Mouse (Mus musculus) spleen, embryonic (tissue): ENCODE measurements around the gene Stk33.

ENCODE experiments used
- CTCF ChIA-PET: fragments of 350-600 bp; sonication (Branson Sonifier 250); formaldehyde crosslinking; loops from one replicate; lab custom pipeline; 2022; lab: Charles Lee

The Stk33 gene

GRCm38 (mm10) chr7:109357877-109358276 lies 81.0 kb downstream of the Stk33 start:
- CTCF ChIA-PET: no interaction called here

- CTCF ChIA-PET: no interaction called here
Measured at GRCm38 (mm10) chr7:109347241-109347640, 91.6 kb downstream of the Stk33 start.

- CTCF ChIA-PET: no interaction called here
Measured at GRCm38 (mm10) chr7:109331722-109332121, 107.2 kb downstream of the Stk33 start.

DNA sequence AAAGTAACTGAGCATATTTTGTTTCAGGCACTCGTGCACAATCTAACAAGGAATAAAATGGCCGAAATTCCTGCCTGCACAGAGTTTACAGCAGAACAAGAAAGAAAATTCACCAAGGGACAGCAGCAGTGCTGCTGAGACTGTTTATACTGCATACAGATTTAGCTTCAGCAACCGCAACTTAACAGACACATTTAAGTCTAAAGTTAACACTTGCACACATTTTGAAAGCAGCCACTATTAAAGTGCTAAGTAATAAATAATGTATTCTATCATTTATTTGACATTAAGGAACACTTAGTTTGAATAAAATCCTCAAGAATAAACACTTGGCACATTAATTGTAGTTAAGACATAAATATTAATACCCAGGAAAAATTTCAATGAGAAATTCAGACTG lies 110.1 kb downstream of the Stk33 start:
- CTCF ChIA-PET: no interaction called here

DNA sequence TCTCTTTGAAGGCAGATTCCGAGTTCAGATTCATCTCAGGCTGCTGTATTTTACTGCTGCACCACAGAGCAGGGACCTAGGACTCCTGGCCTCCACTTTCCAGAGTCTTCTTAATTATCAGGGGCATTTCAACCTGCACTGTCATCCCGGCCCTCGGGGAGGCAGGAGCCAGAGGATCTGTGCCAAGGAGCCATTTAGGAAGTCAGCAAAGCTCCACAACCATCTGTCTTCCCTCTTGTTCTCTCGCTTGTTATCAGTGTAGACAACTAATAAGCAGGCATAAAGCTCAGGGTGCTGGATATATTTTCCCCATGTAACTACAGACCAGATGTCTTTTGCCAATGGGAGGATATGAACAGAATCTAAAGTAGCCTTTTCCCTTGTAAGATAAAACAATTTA lies 112.1 kb downstream of the Stk33 start:
- CTCF ChIA-PET: no interaction called here

GRCm38 (mm10) chr7:109325731-109326130 lies 113.2 kb downstream of the Stk33 start:
- CTCF ChIA-PET: no interaction called here

DNA sequence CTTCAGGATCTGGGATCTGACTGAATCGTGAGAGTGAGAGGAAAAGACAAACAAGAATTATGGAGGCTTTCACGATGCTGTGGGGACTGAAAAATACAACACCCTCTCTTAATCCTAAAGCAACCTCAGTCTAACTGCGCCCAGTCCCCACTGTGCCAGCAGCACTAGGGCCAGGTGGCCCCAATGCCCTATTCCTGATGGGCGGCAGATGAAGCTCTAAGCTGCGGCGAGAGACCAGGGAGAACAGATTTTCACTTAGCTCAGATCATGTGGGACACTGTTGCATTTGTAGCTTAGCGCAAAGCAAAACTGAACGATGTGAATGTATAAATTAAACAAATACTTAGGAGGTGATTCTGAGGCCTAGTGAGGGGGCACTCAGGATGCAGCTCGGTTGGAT lies 113.7 kb downstream of the Stk33 start:
- CTCF ChIA-PET: no interaction called here

DNA sequence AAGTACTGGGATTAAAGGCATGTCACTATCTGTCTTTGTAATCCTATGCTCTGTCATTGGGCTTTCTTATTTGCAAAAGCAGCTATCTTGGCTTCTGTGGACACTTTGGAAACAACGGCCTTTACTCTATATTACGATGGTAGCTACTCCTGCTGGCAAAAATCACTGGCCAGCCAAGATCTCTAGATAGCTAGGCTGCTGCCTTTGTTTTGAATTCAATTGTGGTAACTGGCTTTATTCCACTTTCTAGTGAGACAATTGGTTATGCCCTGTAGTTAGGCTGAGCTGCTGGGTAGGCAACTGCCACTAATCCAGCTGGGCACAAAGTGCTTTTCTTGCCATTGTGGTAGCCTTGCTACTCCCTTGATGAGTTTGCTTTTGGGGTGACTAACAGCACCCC lies 129.4 kb downstream of the Stk33 start:
- CTCF ChIA-PET: no interaction called here

GRCm38 (mm10) chr7:109295807-109296206 lies 143.1 kb downstream of the Stk33 start:
- CTCF ChIA-PET: no interaction called here

DNA sequence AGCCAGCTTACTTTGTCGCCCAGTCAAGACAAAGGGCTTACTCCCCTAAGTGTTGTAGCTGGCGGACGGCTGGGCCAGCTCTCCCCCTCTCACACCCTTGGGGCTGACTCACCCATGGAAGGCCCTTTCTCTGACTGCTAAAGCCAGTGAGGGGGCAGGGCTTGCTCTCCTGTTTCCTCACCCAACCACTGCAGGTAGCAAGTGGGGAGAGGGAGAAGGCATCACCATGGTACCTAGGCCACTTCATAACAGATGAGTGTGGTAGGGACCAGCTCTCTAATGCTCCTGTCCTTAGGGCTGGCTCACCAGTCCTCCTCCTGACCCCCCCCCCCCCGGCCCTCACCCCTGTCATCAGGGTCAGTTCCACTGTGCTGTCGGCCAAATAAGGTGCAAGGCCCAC lies 143.5 kb downstream of the Stk33 start:
- CTCF ChIA-PET: no interaction called here

DNA sequence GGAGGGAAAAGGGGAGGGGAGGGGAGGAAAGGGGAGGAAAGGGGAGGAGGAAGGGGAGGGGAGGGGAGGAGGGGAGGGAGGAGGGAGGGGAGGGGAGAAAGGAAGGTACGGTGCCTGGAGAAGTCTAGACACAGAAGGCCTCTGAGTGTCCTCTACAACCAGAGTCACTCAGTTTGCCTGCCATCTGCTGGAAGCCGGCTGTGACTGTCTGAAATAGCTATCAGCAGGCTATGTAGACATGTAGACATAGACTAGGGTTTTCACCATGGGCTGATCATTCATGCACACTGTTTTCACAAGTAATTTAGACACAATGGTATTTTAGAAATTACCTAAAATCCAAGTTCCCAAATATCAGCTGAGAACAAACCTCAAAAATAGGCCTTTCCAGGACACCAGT lies 148.4 kb downstream of the Stk33 start:
- CTCF ChIA-PET: no interaction called here

DNA sequence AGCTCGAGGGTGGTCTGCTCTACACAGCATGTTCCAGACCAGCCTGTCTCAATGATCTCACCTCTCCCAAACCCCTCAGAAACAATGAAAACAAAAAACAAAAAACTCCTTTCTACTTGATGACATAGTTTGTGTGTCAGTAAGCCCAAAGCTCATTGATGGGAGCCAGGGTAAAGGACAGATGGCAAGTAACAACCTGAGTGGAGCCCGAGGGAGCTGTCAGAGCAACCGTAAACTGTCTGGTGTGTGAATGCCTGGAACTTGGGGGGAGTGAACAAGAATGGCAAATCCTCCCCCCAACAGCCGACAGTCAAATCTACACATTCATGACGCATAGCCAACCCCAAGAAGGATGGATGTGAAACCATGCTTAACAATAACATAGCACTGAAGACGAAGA lies 149.8 kb downstream of the Stk33 start:
- CTCF ChIA-PET: no interaction called here

DNA sequence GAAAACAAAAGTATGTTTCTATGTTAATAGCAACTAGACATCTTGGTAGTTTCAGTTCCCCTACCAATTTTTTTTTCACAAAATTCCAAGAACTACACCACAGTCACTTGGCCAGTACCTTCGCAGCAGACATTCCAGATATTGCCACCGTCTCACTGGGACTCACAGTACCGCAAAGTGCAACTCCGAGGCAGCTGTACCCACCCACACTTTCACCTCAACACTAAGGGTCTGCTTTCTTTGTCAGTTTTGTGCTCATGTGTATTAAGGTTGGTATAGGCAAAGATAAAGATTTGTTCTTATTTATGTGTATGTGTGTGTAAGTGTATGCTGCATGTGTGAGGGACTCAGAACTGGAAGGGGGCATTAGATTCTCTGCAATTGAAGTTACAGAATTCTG lies 156.8 kb downstream of the Stk33 start:
- CTCF ChIA-PET: no interaction called here

DNA sequence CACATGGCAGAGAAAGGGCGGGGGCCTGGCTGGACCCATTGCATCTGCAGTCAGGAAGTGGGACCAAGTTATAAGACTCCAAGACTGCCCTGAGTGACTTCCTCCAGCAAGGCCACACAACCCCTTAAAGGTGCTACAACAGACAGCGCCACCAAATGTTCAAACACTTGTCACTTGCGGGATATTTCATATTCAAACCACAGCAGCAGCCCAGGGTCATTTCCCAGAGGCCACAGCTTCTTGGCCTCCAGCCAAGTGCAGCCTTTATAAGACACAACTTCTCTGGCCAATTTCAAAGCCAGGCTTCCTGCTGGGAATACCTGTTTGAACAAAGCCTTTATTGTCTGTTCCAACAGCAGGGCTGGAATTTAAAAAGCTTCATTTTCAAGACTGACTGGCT lies 162.3 kb downstream of the Stk33 start:
- CTCF ChIA-PET: interaction anchor here (0.6 kb wide), 1 partner anchor 28 kb away, joined by 6 read pairs; no protein-coding TSS in a partner anchor

DNA sequence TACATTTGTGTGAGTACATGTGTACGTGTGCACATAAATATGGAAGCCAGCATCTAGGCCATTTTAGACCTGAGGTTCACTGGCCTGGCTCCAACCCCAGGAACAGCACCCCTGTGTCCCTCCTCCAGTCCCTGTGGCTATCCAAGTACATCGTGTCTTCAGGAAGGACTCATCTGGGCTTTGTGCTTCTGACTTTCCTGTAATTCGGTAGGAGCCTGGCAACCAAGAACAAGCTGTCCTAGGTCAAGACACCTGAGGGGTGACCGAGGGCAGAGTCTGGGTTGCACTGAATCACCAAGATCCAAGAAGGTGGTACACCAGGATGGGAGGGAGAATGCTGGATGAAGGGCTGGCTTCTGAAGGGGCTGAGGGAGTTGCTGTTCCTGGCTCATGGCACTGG lies 163.0 kb downstream of the Stk33 start:
- CTCF ChIA-PET: no interaction called here

- CTCF ChIA-PET: no interaction called here
Measured at GRCm38 (mm10) chr7:109275151-109275550, 163.7 kb downstream of the Stk33 start.

- CTCF ChIA-PET: no interaction called here
Measured at GRCm38 (mm10) chr7:109274289-109274688, 164.6 kb downstream of the Stk33 start.

- CTCF ChIA-PET: no interaction called here
Measured at GRCm38 (mm10) chr7:109269046-109269445, 169.8 kb downstream of the Stk33 start.

DNA sequence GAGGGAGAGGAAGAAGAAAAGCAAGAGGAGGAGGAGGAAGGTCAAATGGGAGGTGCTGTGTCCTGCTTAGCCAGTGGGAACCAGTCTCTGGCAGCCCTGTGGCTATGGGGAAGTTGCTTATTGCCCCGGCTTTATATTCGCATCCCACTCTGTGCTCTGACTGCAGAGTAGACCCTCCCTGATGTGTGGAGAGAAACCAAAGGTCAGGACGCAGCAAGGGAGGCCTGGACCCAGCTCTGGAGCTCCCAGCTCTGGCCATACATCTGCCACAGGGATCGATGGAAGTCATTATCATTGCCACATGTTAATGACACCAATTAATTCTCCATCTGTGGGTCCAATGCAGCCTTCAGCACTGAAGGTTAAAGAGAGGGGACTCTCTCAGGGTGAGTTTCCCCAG lies 171.5 kb downstream of the Stk33 start:
- CTCF ChIA-PET: no interaction called here

DNA sequence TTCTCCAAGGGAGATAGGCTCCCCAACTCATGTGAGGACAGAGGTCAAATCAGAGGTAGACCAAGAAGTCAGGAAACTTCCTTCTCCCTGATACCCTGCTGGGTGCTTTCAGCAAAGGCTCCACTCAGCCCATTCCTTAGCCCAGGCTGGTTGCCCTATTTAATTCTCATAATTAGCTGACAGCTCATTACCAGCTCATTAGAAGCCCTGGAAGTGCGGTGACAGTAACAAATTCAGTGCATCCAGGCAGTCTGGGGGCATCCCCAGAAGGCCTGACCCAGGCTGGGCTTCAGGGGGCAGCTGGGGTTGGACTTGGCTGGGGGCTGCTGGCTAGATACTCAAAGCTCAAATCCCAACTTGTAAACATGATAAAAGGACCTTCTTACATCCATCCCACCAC lies 172.7 kb downstream of the Stk33 start:
- CTCF ChIA-PET: no interaction called here

GRCm38 (mm10) chr7:109265606-109266005 lies 173.3 kb downstream of the Stk33 start:
- CTCF ChIA-PET: no interaction called here

- CTCF ChIA-PET: interaction anchor here (0.7 kb wide), 1 partner anchor 47 kb away, joined by 3 read pairs; no protein-coding TSS in a partner anchor
Measured at GRCm38 (mm10) chr7:109255506-109256352, 183.2 kb downstream of the Stk33 start.

DNA sequence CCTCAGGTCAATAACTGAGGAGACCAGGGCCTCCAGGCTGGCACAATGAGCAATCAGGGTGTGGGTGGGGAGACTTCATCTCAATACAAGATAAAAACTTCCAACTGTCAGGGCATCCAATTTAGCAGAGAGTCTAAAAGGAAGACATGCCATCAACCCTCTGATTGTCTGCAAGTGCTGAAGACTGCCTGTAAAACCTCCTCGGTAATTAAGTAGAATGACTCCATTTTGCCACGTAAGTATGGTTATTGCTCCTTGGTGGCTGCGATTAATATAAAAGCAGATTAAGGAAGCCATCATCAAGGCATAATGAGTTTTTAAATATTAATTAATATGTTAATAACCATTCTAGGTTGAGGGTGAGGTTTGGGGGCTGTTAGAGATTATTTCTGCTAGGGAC lies 187.5 kb downstream of the Stk33 start:
- CTCF ChIA-PET: no interaction called here

- CTCF ChIA-PET: no interaction called here
Measured at GRCm38 (mm10) chr7:109244776-109245175, 194.1 kb downstream of the Stk33 start.
